Mouse (Mus musculus): ENCODE results near the gene Fmod. TPM values are rescaled to one million over a fixed set of nuclear protein-coding genes. Genes with fewer than 3 reads are reported as not detected.

Fmod gene
- 10.6 and 12.4 TPM in 2 replicates for polyA plus RNA-seq (2012; rRNA removed)

- no peak for TF ChIP-seq CTCF (IDR thresholded peaks at IDR 0.05; ENCODE audit: extremely low read depth, insufficient read depth, insufficient read length, insufficient replicate concordance)
- TF ChIP-seq POLR2A (IDR thresholded peaks at IDR 0.05; ENCODE audit: low read depth, low read length): no peak
- Histone ChIP-seq H3K4me1 (ENCODE audit: control insufficient read depth, insufficient read depth, insufficient read length) (no peaks in the 10 kb centered on the region), H3K4me3 (ENCODE audit: extremely low read depth, insufficient read depth, insufficient read length) (no peak within 1 kb of the TSS), H3K36me3 (ENCODE audit: control insufficient read depth, insufficient read depth, low read length) (no peaks in the 10 kb centered on the region), H3K27me3 (ENCODE audit: control insufficient read depth, insufficient read depth, low read length) (no peaks in the 10 kb centered on the region), H3K27ac (ENCODE audit: insufficient read depth, low read length) (no peak within 1 kb of the TSS)
- no peak for DNase-seq (ENCODE audit: low read depth in 1 of 2, low spot score in 2 of 2)
- WGBS: 84% methylated on average over 9 of the region's 9 CpGs
Measured at GRCm38 (mm10) chr1:134037172-134037571, at the start of gene Fmod. Gene Fmod, plus strand, starts transcription at chr1:134037254.

- TF ChIP-seq CTCF (IDR thresholded peaks at IDR 0.05; ENCODE audit: extremely low read depth, insufficient read depth, insufficient read length, insufficient replicate concordance) (no peak), POLR2A (IDR thresholded peaks at IDR 0.05; ENCODE audit: low read depth, low read length) (no peak)
- Histone ChIP-seq H3K27ac (ENCODE audit: insufficient read depth, low read length) (no peak overlapping the region), H3K27me3 (ENCODE audit: control insufficient read depth, insufficient read depth, low read length) (no peaks in the 10 kb centered on the region), H3K36me3 (ENCODE audit: control insufficient read depth, insufficient read depth, low read length) (no peaks in the 10 kb centered on the region), H3K4me3 (ENCODE audit: extremely low read depth, insufficient read depth, insufficient read length) (no peak overlapping the region), H3K4me1 (ENCODE audit: control insufficient read depth, insufficient read depth, insufficient read length) (no peaks in the 10 kb centered on the region)
- no peak for DNase-seq (ENCODE audit: low read depth in 1 of 2, low spot score in 2 of 2)
- 49% methylated on average over 3 of the region's 3 CpGs for WGBS
Measured at GRCm38 (mm10) chr1:133988845-133989244, 48.2 kb upstream of the Fmod start.

GRCm38 (mm10) chr1:133991277-133991676 is 45.8 kb upstream of the Fmod start:
- TF ChIP-seq POLR2A (IDR thresholded peaks at IDR 0.05; ENCODE audit: low read depth, low read length) (no peak), CTCF (IDR thresholded peaks at IDR 0.05; ENCODE audit: extremely low read depth, insufficient read depth, insufficient read length, insufficient replicate concordance) (no peak)
- no peaks in the 10 kb centered on the region for H3K4me1 ChIP-seq (ENCODE audit: control insufficient read depth, insufficient read depth, insufficient read length)
- WGBS: 82% methylated on average over 8 of the region's 8 CpGs
- H3K36me3 ChIP-seq (ENCODE audit: control insufficient read depth, insufficient read depth, low read length): no peaks in the 10 kb centered on the region
- DNase-seq (ENCODE audit: low read depth in 1 of 2, low spot score in 2 of 2): no peak
- H3K27me3 ChIP-seq (ENCODE audit: control insufficient read depth, insufficient read depth, low read length): no peaks in the 10 kb centered on the region
- H3K27ac ChIP-seq (ENCODE audit: insufficient read depth, low read length): no peak overlapping the region
- H3K4me3 ChIP-seq (ENCODE audit: extremely low read depth, insufficient read depth, insufficient read length): no peak overlapping the region

GRCm38 (mm10) chr1:134005490-134005889 is 31.6 kb upstream of the Fmod start:
- no peak overlapping the region for H3K27ac ChIP-seq (ENCODE audit: insufficient read depth, low read length)
- DNase-seq (ENCODE audit: low read depth in 1 of 2, low spot score in 2 of 2): no peak
- WGBS: 43% methylated on average over 7 of the region's 7 CpGs
- no peak overlapping the region for H3K4me3 ChIP-seq (ENCODE audit: extremely low read depth, insufficient read depth, insufficient read length)
- H3K27me3 ChIP-seq (ENCODE audit: control insufficient read depth, insufficient read depth, low read length): no peaks in the 10 kb centered on the region
- no peaks in the 10 kb centered on the region for H3K36me3 ChIP-seq (ENCODE audit: control insufficient read depth, insufficient read depth, low read length)
- no peaks in the 10 kb centered on the region for H3K4me1 ChIP-seq (ENCODE audit: control insufficient read depth, insufficient read depth, insufficient read length)
- TF ChIP-seq POLR2A (IDR thresholded peaks at IDR 0.05; ENCODE audit: low read depth, low read length): no peak
- TF ChIP-seq CTCF (IDR thresholded peaks at IDR 0.05; ENCODE audit: extremely low read depth, insufficient read depth, insufficient read length, insufficient replicate concordance): no peak

- Histone ChIP-seq H3K36me3 (ENCODE audit: control insufficient read depth, insufficient read depth, low read length) (no peaks in the 10 kb centered on the region), H3K4me1 (ENCODE audit: control insufficient read depth, insufficient read depth, insufficient read length) (no peaks in the 10 kb centered on the region), H3K27ac (ENCODE audit: insufficient read depth, low read length) (no peak overlapping the region), H3K27me3 (ENCODE audit: control insufficient read depth, insufficient read depth, low read length) (no peaks in the 10 kb centered on the region), H3K4me3 (ENCODE audit: extremely low read depth, insufficient read depth, insufficient read length) (no peak overlapping the region)
- no peak for TF ChIP-seq CTCF (IDR thresholded peaks at IDR 0.05; ENCODE audit: extremely low read depth, insufficient read depth, insufficient read length, insufficient replicate concordance)
- no peak for TF ChIP-seq POLR2A (IDR thresholded peaks at IDR 0.05; ENCODE audit: low read depth, low read length)
- 87% methylated on average over 11 of the region's 11 CpGs for WGBS
- DNase-seq (ENCODE audit: low read depth in 1 of 2, low spot score in 2 of 2): no peak
Measured at GRCm38 (mm10) chr1:134006105-134006764, 30.8 kb upstream of the Fmod start.

- Histone ChIP-seq H3K4me1 (ENCODE audit: control insufficient read depth, insufficient read depth, insufficient read length) (no peaks in the 10 kb centered on the region), H3K27ac (ENCODE audit: insufficient read depth, low read length) (no peak overlapping the region), H3K4me3 (ENCODE audit: extremely low read depth, insufficient read depth, insufficient read length) (no peak overlapping the region), H3K27me3 (ENCODE audit: control insufficient read depth, insufficient read depth, low read length) (no peaks in the 10 kb centered on the region), H3K36me3 (ENCODE audit: control insufficient read depth, insufficient read depth, low read length) (no peaks in the 10 kb centered on the region)
- no peak for DNase-seq (ENCODE audit: low read depth in 1 of 2, low spot score in 2 of 2)
- no peak for TF ChIP-seq POLR2A (IDR thresholded peaks at IDR 0.05; ENCODE audit: low read depth, low read length)
- TF ChIP-seq CTCF (IDR thresholded peaks at IDR 0.05; ENCODE audit: extremely low read depth, insufficient read depth, insufficient read length, insufficient replicate concordance): no peak
- 87% methylated on average over 9 of the region's 9 CpGs for WGBS
Measured at GRCm38 (mm10) chr1:134024293-134024971, 12.6 kb upstream of the Fmod start.

- WGBS: 23% methylated on average over 5 of the region's 5 CpGs
- no peaks in the 10 kb centered on the region for H3K4me1 ChIP-seq (ENCODE audit: control insufficient read depth, insufficient read depth, insufficient read length)
- no peak for DNase-seq (ENCODE audit: low read depth in 1 of 2, low spot score in 2 of 2)
- no peaks in the 10 kb centered on the region for H3K27me3 ChIP-seq (ENCODE audit: control insufficient read depth, insufficient read depth, low read length)
- TF ChIP-seq POLR2A (IDR thresholded peaks at IDR 0.05; ENCODE audit: low read depth, low read length) (no peak), CTCF (IDR thresholded peaks at IDR 0.05; ENCODE audit: extremely low read depth, insufficient read depth, insufficient read length, insufficient replicate concordance) (no peak)
- H3K4me3 ChIP-seq (ENCODE audit: extremely low read depth, insufficient read depth, insufficient read length): no peak overlapping the region
- H3K36me3 ChIP-seq (ENCODE audit: control insufficient read depth, insufficient read depth, low read length): no peaks in the 10 kb centered on the region
- H3K27ac ChIP-seq (ENCODE audit: insufficient read depth, low read length): no peak overlapping the region
Measured at GRCm38 (mm10) chr1:134025975-134026374, 11.1 kb upstream of the Fmod start.

Measured in spleen, adult 2 months (tissue).